Mouse (Mus musculus) stomach, postnatal 0 days (tissue): Measurements from ENCODE around the gene Plcb1.

Experiments used
- CTCF ChIP-seq: IDR thresholded peaks from 2 replicates; pipeline ENCODE4 v1.5.1; 2016; ENCODE audit warnings: antibody characterized with exemption, low read depth, mild to moderate bottlenecking, moderate library complexity
- EP300 ChIP-seq: optimal IDR thresholded peaks from 2 replicates; pipeline ENCODE3; 2016; ENCODE audit warnings: antibody characterized with exemption

- TF ChIP-seq CTCF (no peak), EP300 (no peak)
Measured at GRCm38 (mm10) chr2:134786856-134787250, 986 bp downstream of the Plcb1 start.
